Mouse (Mus musculus) testis, postnatal 10 days (tissue): Measurements from ENCODE around the gene Zfp809.
"Not testable (repeated sequence)": the region's sequence is repeated elsewhere in the genome, so short reads cannot be mapped to it uniquely, and the experiment has no call there.

Experiments used
- DNase-seq: peaks from one replicate; pipeline ENCODE4 v3.0.0; 2021; ENCODE audit warnings: low spot score

Gene Zfp809

DNA sequence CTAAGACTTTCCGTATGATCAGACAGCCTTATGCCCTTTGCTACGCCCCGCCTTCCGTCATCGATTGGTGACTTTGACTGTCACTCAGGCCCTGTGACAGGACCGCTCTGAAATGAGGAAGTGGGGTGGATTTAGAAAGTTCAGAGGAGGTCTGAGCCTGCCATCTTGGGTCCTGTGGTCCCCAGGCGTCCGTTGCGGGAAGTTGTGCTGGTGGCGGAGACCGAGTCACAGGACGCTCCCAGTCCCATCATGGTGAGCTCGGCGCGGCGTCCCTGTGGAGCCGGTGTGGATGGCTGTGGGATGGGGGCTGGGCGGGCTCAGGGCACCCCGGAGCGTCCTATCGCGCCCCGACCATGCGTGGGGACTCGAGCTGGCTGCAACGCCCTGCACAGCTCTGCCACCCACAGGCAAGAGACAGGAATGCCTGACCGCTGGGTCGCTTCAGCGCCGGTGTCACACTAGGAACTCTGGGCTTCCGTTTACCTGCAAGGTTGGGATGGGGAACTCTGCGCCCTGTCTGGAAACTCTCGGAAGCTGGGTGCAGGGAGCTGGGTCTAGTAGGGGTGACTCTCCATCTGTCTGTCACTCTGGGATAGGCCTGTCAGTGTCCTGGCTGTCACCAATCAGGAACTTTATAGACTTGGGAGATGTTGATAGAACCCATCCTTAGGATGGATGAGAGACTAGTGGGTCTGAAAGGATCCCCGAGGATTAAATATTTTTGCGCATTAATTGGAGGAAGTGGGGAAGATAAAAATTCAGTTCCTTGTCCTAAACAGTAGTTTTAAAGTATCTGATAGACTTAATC is at the start of gene Zfp809:
Zfp809 (plus strand) TSS at position 134 of the 808 bp plus-strand sequence.
- DNase-seq, result peak; percentile 98

DNA sequence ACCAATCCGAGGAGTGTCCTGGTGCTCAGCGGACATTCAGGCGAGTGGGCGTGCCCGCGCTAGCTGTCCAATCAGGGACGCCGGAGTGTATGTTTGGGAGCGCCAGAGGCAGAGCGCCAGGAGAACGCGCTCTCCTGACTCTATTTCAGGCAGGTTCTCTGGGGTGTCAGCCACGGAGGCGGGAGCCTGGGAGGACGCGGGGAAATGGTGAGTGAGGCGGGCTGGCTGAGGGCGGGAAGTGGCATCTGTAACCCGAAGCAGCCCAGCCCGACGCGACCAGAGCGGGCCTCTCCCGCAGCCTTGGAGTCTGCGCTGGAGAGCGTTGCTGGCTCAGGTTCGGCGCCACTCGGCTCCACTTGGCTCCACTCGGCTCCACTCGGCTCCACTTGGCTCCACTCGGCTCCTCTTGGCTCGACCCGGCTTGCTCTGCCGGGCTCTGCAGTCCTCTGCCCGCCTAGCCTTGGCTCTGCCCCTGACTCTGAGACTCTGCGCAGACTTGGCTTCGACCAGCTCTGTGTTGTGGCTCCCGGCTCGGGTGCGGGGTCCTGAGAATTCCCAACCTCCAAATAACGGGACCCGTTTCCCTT is 37.4 kb upstream of the Zfp809 start, which contains the start of gene Zfp872:
Zfp872 (plus strand) TSS at position 66 of the 587 bp plus-strand sequence.
- peak; percentile 76 for DNase-seq

DNA sequence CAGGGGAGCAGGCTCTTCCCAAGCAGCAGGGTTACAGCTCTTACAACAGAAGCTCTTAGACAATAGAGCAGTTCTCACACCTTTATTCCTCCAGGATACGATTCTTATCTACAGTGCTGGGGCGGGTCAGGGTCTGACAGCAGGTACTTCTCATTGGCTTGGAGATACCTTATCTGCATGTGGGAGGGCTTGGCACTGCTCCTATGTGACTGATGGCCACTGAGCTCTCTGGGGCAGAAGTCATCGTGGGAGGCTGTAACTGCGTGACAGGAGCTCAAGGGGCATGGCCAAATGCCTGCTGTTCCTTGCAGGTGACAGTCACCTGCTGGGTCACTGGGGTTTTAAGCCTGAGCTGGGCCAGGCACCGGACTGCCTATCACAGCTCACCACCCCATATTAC is 29.1 kb upstream of the Zfp809 start:
- DNase-seq, result no peak

DNA sequence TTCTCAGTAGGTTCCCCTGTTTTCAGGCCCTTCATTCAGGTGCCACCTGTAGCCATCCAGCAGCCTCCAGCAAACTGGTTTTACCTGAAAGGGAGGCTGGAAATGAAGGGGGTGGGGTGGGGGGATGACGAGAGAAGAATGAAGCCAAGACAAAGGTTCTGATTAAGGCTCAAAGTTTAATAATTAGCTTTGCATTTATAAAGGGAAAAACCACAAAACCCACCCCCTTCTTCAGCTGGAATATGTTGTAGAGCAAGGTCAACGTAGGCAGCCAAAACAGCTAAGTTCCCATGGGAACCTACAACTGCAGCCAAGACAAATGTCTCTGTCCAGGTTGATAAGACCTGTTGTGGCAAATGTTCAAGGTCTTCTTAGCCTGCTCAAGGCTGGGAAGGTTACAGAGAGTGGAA is 11.7 kb upstream of the Zfp809 start:
- no peak for DNase-seq

DNA sequence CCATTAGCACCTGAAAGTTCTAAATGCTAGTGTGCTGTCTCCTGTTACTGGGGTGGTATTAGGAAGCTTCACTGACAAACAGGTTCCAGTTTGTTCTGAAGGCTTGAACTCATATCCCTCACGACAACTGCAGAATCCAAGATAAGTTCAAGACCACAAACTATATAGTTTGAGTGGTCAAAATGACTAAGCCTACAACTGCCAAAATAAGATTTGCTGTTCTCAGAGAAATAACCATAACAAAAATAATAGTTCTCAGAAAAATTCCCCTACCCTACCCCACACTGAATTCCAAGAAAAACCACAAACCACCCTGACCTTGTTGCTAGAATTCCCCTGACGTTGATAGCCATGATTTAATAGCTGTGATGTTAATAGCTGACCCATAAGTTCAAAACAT is 11.0 kb upstream of the Zfp809 start:
- DNase-seq, result no peak

DNA sequence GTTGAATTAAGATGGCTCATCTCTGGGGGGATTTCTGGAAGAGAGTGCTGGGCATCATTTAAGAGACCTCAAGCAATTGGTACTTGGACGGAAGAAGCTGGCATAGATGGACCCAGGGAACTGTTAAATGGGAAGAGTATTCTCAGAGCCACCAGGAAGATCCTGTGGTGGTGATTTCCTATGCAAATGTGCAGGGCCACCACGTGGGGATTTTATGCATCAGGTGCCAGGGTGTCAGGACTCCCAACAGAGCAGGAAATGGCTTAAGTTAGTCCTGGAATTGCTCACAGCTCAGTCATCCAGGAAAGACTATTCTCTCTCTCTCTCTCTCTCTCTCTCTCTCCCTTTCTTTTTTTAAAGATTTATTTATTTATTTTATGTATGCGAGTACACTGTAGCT is 8.8 kb upstream of the Zfp809 start:
- no peak for DNase-seq

DNA sequence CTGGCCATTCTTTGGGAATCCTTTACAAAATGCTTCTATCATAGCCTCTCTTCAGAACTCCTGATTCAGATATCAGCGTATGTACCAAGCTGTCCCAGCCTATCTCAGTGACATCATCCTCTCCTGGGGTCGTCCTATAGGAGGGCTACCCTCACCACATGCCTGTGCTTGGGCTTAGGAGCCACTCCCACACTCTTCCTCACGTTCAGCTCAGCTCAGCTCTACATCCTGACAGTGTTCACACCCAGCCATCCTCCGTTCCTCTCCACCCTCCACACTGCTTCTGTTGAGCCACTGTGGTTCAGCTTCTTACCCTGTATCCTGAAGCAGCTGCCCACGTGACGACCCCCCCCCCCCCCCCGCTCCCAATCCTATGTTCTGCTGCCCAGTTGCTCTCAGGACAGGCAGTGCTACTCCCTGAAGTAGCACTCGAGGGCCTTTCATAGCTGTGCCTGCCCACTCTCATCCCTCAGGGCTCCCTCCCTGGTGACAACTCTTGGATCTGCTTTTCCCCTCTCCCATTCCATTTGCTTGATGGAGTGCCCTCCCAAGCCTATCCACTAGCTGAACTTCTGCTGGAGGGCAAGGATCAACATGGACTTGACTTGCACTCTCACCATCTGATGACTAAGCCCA is 7.5 kb upstream of the Zfp809 start:
- DNase-seq, result no peak

DNA sequence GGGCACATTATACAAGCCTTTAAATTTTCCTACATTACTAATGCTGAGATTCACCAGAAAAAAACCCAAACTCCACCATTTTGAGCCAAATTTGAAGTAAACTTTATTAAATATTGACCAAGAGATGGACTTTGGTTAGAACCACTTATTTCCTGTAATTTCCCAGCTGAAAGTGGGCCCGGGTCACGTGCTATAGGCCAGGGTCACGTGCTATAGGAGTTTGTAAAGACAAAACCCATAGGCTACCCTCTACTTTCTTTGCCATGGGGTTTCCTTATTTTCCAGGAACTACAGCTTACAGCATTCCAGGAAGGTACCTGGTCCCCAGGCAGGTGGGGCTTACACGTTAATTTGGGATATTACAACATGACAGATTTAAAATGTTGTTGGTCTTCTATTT is 1.4 kb upstream of the Zfp809 start:
- DNase-seq, result no peak

DNA sequence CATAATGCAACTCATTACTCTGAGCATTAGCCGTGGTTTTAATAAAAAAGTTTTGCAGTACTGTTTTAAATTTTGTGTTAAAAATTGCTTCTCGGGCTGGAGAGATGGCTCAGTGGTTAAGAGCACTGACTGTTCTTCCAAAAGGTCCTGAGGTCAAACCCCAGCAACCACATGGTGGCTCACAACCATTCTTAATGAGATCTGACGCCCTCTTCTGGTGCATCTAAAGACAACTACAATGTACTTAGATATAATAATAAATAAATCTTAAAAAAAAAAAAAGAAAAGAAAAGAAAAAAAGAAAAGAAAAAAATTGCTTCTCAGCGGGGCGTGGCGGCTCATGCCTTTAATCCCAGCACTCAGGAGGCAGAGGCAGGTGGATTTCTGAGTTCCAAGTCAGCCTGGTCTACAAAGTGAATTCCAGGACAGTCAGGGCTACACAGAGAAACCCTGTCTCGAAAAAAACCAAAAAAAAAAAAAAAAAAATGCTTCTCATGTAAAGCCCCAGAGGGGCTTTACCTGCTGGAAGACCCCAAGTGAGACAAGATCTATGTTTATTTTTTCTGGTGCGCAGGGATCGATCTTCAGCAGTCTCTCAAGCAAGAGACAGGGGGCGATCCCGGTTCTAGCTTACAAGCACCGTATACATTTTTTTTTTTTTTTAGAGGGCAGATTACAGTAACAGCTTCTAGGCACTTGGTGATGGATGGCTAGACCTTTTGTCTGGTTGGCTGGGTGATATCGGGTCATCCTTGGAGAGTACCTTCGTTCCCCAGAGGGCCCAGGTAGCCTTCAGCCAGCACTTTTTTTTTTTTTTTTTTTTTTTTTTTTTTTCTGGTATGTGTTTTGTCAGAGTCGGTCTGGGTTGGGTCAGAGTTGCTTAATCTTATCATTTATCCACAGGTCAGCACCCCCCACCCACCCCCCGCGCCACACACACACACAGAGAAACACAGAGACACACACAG is 694 bp upstream of the Zfp809 start:
- no peak for DNase-seq

DNA sequence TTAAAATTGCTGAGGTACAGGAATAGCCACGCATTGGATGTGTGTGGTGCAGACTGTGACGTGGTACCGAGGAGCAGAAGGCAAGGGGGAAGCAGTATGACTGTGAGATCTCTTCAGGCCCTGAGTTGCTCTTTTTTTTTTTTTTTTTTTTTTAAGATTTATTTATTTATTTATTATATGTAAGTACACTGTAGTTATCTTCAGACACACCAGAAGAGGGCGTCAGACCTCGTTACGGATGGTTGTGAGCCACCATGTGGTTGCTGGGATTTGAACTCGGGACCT is 817 bp downstream of the Zfp809 start:
- DNase-seq, result not testable (repeated sequence)

DNA sequence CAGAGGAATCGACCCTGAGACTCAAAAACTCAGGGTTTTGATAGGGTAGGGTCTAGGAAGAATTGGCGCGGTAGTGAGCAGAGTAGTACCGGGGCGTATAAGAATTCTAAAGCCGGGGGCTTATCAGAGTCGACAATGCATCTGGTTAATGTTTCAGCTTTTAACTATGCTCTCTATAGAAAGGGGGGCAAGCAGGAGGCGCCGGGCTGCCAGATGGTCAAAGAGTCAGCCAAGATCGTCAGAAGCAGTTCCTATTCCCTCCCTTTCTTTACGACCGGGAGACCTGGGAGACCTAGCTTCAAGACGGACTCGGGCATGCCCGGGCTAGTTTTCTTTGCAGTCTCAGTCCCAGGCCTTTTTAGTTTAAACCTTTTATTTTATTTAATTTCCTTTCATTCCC is 1.3 kb downstream of the Zfp809 start:
- DNase-seq, result peak; percentile 46

DNA sequence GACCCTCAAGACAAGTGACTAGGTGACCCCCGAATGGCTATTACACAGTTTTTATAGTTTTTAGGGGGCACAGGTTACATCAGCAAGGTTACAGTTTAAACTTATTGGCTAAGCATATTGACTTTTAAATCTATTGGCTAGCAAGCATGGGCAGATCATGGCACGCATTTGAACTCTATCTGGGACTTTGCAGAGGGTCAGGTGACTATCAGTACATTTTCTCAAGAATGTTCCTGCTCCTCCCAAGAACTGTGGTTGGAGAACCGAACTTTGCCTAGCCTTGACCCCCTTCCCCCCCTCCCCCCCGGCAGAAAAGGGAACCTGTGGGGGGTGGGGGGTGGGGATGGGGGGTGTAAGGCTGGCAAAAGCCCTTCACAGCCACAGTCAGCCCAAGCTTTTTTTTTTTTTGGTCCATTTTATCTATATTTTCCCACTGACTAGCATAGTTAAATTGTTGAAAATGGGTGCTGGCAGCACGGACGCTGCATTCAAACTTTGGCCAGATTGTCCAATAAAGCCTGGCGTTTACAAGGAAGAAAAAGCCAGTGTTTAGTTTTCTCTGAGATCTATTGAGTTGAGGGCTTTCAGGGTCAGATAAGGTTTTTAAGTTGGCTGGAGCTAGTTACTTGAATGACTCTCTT is 4.0 kb downstream of the Zfp809 start:
- no peak for DNase-seq

DNA sequence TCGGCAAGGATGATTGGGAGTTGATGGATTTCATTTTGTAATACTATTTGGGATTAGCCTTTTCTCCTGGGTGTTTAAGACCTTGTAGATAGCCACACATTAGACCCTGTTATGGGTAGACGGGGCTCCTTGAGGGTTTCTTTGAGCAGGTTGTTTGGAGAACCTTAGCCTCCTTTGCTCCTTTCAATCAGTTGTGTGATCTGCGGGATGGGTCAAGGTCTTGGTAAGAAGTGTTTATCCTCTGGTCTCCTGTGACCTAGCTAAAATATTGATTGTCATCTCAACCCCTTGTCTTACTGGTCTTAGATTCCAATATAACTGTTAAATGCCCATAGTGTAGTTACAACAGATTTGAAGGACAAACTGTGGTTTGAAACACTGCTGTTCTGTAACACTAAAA is 4.5 kb downstream of the Zfp809 start:
- no peak for DNase-seq

DNA sequence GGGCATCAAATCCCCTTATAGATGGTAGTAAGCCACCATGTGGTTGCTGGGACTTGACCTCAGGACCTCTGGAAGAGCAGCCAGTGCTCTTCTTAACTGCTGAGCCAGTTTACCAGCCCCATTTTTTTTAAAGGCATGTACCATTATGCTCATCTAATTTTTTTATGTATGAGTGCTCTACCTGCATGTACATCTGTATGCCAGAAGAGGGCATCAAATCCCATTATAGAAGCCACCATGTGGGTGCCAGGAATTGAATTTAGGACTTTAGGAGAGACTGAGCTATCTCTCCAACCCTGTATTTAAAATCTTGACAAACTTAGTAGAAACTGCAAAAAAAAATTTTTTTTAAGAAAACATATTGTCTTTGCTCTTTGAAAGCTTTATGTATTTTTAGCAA is 5.0 kb downstream of the Zfp809 start:
- no peak for DNase-seq

DNA sequence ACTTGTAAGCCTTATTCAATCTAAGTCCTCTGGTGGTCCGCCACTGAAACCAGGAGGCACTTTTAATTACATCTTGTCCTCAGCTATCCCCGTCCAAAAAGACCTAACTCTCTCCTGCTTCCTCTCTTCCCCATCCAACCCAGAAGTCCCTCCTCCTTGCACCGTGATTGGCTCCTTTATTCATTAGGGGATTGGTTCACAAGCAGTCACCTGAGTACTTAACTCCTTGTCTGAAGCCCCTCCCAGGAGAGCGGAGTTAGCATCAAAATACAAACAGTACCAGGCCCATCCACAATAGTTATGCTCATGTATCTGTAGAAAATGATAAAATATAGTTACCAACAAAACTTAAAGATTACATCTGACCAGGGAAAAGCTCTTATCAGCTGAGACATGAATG is 14.5 kb downstream of the Zfp809 start:
- no peak for DNase-seq

DNA sequence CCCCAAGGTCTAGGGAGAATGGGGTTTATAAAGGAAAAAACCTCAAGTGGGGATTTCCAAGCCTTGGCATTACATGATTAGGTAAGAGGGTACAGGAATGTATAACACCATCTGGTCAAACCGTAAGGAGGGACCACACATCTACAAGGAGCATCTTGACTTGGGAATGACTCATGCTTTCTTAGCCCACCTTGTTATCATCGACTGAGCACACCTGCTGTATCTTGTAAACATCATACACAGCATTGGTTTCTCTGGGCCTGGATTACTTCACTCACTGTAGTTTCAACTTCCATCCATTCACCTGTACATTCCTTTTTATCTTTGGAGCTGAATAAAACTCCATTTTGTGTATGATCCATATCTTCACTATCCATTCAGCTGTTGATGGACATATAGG is 18.7 kb downstream of the Zfp809 start:
- DNase-seq, result no peak

DNA sequence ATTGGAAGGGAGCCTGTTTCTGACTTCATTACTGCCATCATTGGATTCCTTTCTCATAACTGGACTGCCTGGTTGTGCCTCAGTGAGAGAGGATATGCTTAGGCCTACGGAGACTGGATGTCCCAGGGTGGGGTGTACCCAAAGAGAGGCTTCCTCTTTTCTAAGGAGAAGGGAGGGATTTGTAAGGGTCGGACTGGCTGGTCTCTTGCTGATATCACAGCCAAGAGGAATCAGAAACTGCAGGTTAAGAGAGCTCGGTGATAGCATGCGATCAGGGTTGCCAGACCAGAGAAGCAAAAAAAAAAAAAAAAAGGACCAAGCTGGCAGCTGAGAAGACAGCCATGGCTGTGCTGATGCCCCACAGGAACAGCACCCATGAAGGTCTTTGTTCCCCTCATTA is 31.1 kb downstream of the Zfp809 start:
- no peak for DNase-seq

DNA sequence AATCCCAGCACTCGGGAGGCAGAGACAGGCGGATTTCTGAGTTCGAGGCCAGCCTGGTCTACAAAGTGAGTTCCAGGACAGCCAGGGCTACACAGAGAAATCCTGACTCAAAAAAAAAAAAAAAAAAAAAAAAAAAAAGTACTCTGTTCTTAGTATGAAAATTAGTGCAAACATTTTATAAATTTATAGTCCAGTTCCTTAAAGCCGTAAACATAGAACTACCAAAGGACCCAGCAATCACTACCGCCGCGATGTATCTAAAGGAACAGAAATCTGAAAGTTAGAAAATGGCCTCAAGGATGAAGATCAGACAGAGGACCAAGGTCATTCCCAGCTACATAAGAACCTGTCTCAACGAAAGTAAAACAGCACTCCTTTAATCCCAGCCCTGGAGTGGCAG is 33.3 kb downstream of the Zfp809 start:
- no peak for DNase-seq

DNA sequence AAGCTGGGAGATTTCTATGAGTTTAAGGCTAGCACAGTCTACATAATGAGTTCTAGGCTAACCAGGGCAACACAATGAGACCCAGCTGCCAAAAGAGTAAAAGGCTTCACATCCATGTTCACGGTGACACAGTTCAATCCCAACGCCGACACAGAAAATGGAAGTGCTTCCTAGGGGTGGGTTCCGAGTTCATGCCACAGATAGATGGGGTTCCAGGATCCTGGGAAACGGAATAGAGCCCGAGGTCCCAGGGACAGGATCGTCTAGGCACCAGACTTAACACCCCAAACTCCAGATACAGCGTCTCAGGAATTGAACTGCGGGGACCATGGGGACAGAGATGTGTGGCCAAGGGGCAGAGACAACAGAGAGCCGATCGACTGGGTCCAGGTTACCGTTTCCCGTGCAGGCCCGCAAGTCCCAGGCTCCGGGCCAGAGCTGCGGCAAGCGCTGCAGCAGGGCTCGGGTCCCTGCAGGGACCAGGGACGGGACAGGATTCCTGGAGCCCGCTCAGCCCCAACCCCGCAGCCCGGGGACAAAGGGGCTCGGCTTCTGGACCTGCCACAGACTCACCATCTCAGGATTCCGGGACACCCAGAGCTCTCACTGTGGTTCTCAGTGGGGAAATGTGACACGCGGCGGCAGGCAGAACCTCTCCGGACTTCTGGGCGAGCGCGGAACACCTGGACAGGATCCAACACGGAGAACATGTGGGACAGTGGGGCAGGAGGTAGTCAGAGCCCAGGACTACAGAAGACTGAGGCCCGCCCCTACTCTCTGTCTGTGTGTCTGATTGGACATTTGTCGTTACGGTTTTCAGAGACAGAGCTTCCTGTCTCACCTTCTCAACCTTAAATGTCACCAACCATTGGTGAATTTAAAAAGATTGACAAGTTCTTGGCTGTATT is 33.9 kb downstream of the Zfp809 start, which contains the start of gene Zfp599:
Zfp599 (minus strand) TSS at position 712 of the 908 bp plus-strand sequence.
- peak; percentile 72 for DNase-seq

DNA sequence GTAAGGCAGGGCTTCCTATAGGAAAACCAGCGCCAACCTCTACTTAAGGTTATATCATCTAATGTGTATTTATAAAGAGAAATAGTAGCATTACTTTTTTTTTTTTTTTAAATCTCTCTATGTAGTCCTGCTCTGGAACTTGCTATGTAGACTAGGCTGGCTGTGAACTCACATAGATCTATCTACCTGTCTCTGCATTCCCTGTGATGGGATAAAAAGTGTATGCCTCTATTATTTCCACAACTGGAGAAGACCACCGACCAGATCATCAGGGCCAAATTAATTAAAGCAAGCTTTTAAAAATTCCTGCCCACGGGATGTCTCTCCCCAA is 34.5 kb downstream of the Zfp809 start:
- DNase-seq, result no peak

DNA sequence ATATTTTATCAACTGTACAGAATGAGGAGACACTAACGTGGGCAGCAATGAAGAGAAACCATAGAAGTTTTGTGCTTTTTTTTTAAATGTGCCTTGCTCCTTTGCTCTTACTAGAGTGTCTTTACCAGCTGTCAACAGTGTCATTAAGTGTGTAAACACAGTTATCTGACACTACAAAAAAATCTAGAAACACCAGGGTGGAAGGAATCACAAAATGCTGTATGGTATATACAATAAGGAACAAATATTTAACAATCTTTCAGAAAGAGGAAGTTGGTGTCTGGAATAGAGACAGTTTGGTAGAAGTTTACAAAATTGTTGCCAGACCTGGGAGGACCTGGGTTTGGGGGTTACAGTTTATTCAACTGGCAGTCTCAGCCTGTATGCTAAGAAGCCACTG is 36.1 kb downstream of the Zfp809 start:
- DNase-seq, result no peak
